Mouse (Mus musculus): Measurements from ENCODE around the gene Csnk2a1. TPM values are rescaled to one million over a fixed set of nuclear protein-coding genes. Genes with fewer than 3 reads are reported as not detected.
"Not testable (repeated sequence)": the region's sequence is repeated elsewhere in the genome, so short reads cannot be mapped to it uniquely, and the experiment has no call there.

Csnk2a1 gene
- polyA plus RNA-seq, 1 experiment from 2014 or later, result 107 TPM

- Histone ChIP-seq H3K9ac (ENCODE audit: low read depth, low read length) (no peak overlapping the region), H3K9me3 (replicated peaks; ENCODE audit: control insufficient read depth, low read length, poor library complexity, severe bottlenecking) (no peaks in the 10 kb centered on the region), H3K27ac (ENCODE audit: low read length) (no peak overlapping the region), H3K4me3 (ENCODE audit: low read depth, low read length) (no peak overlapping the region), H3K27me3 (ENCODE audit: control insufficient read depth, insufficient read depth, low read depth, low read length) (no peaks in the 10 kb centered on the region), H3K36me3 (ENCODE audit: control insufficient read depth, insufficient read depth, low read length) (peaks cover 18% of the 10 kb centered on the region; the same call in 1 of the 2 replicates), H3K4me2 (ENCODE audit: low read length) (no peak overlapping the region), H3K4me1 (ENCODE audit: control insufficient read depth, insufficient read depth, low read length) (no peaks in the 10 kb centered on the region)
- ATAC-seq, result no peak
- 79% methylated on average over 2 of the region's 2 CpGs for WGBS
Observed at GRCm38 (mm10) chr2:152273639-152274038, 47.0 kb downstream of the Csnk2a1 start.

- Histone ChIP-seq H3K27me3 (ENCODE audit: control insufficient read depth, insufficient read depth, low read depth, low read length) (no peaks in the 10 kb centered on the region), H3K4me3 (ENCODE audit: low read depth, low read length) (no peak overlapping the region), H3K9me3 (replicated peaks; ENCODE audit: control insufficient read depth, low read length, poor library complexity, severe bottlenecking) (no peaks in the 10 kb centered on the region), H3K4me1 (ENCODE audit: control insufficient read depth, insufficient read depth, low read length) (no peaks in the 10 kb centered on the region), H3K4me2 (ENCODE audit: low read length) (no peak overlapping the region), H3K27ac (ENCODE audit: low read length) (no peak overlapping the region), H3K9ac (ENCODE audit: low read depth, low read length) (no peak overlapping the region), H3K36me3 (ENCODE audit: control insufficient read depth, insufficient read depth, low read length) (peaks cover 27% of the 10 kb centered on the region)
- no peak for ATAC-seq
- WGBS, result 95% methylated on average over 3 of the region's 3 CpGs
Observed at GRCm38 (mm10) chr2:152281407-152281806, 54.8 kb downstream of the Csnk2a1 start.

- Histone ChIP-seq H3K4me1 (ENCODE audit: control insufficient read depth, insufficient read depth, low read length) (no peaks in the 10 kb centered on the region), H3K36me3 (ENCODE audit: control insufficient read depth, insufficient read depth, low read length) (peaks cover 9% of the 10 kb centered on the region; the same call in 1 of the 2 replicates), H3K4me3 (ENCODE audit: low read depth, low read length) (no peak overlapping the region), H3K4me2 (ENCODE audit: low read length) (no peak overlapping the region), H3K9me3 (replicated peaks; ENCODE audit: control insufficient read depth, low read length, poor library complexity, severe bottlenecking) (no peaks in the 10 kb centered on the region), H3K27ac (ENCODE audit: low read length) (no peak overlapping the region), H3K27me3 (ENCODE audit: control insufficient read depth, insufficient read depth, low read depth, low read length) (no peaks in the 10 kb centered on the region), H3K9ac (ENCODE audit: low read depth, low read length) (no peak overlapping the region)
- 93% methylated on average over 5 of the region's 5 CpGs for WGBS
- ATAC-seq, result no peak
Observed at GRCm38 (mm10) chr2:152287560-152287959, 60.9 kb downstream of the Csnk2a1 start.

- Histone ChIP-seq H3K27me3 (ENCODE audit: control insufficient read depth, insufficient read depth, low read depth, low read length) (no peaks in the 10 kb centered on the region), H3K4me1 (ENCODE audit: control insufficient read depth, insufficient read depth, low read length) (0 out of 2 replicates have a peak, but pooled peaks cover 2% of the 10 kb centered on the region), H3K27ac (ENCODE audit: low read length) (no peak overlapping the region), H3K36me3 (ENCODE audit: control insufficient read depth, insufficient read depth, low read length) (peaks cover 6% of the 10 kb centered on the region; the same call in 1 of the 2 replicates), H3K9ac (ENCODE audit: low read depth, low read length) (no peak overlapping the region), H3K4me3 (ENCODE audit: low read depth, low read length) (no peak overlapping the region), H3K4me2 (ENCODE audit: low read length) (no peak overlapping the region), H3K9me3 (replicated peaks; ENCODE audit: control insufficient read depth, low read length, poor library complexity, severe bottlenecking) (no peaks in the 10 kb centered on the region)
- WGBS, result 84% methylated on average over 8 of the region's 8 CpGs
- no peak for ATAC-seq
Observed at GRCm38 (mm10) chr2:152288046-152288445, 61.4 kb downstream of the Csnk2a1 start.

- not testable (repeated sequence) for H3K27me3 ChIP-seq (ENCODE audit: control insufficient read depth, insufficient read depth, low read depth, low read length); ATAC-seq; H3K27ac ChIP-seq (ENCODE audit: low read length); H3K4me1 ChIP-seq (ENCODE audit: control insufficient read depth, insufficient read depth, low read length); H3K36me3 ChIP-seq (ENCODE audit: control insufficient read depth, insufficient read depth, low read length); H3K9ac ChIP-seq (ENCODE audit: low read depth, low read length); H3K4me3 ChIP-seq (ENCODE audit: low read depth, low read length); H3K4me2 ChIP-seq (ENCODE audit: low read length); H3K9me3 ChIP-seq (replicated peaks; ENCODE audit: control insufficient read depth, low read length, poor library complexity, severe bottlenecking)
- whole genome bisulfite sequencing, result 81% methylated on average over 1 of the region's 2 CpGs
Observed at GRCm38 (mm10) chr2:152289623-152290022, 63.0 kb downstream of the Csnk2a1 start.

GRCm38 (mm10) chr2:152292475-152292874, 65.8 kb downstream of the Csnk2a1 start:
- no peak for ATAC-seq
- Histone ChIP-seq H3K4me1 (ENCODE audit: control insufficient read depth, insufficient read depth, low read length) (peaks cover 25% of the 10 kb centered on the region), H3K9me3 (replicated peaks; ENCODE audit: control insufficient read depth, low read length, poor library complexity, severe bottlenecking) (no peaks in the 10 kb centered on the region), H3K9ac (ENCODE audit: low read depth, low read length) (no peak overlapping the region), H3K27me3 (ENCODE audit: control insufficient read depth, insufficient read depth, low read depth, low read length) (no peaks in the 10 kb centered on the region), H3K4me2 (ENCODE audit: low read length) (no peak overlapping the region), H3K36me3 (ENCODE audit: control insufficient read depth, insufficient read depth, low read length) (no peaks in the 10 kb centered on the region), H3K27ac (ENCODE audit: low read length) (no peak overlapping the region), H3K4me3 (ENCODE audit: low read depth, low read length) (no peak overlapping the region)
- WGBS, result 49% methylated on average over 2 of the region's 2 CpGs

- H3K27me3 ChIP-seq (ENCODE audit: control insufficient read depth, insufficient read depth, low read depth, low read length), result no peaks in the 10 kb centered on the region
- peak overlapping the region; percentile 97 for H3K9ac ChIP-seq (ENCODE audit: low read depth, low read length)
- peak overlapping the region; percentile 74 for H3K4me2 ChIP-seq (ENCODE audit: low read length)
- H3K4me3 ChIP-seq (ENCODE audit: low read depth, low read length), result peak overlapping the region; percentile 98
- H3K4me1 ChIP-seq (ENCODE audit: control insufficient read depth, insufficient read depth, low read length), result peaks cover 25% of the 10 kb centered on the region
- H3K9me3 ChIP-seq (replicated peaks; ENCODE audit: control insufficient read depth, low read length, poor library complexity, severe bottlenecking), result no peaks in the 10 kb centered on the region
- ATAC-seq, result peak; percentile 72
- no peaks in the 10 kb centered on the region for H3K36me3 ChIP-seq (ENCODE audit: control insufficient read depth, insufficient read depth, low read length)
- H3K27ac ChIP-seq (ENCODE audit: low read length), result peak overlapping the region; percentile 66
- 1% methylated on average over 15 of the region's 15 CpGs for WGBS
Observed at GRCm38 (mm10) chr2:152293179-152293726, 66.6 kb downstream of the Csnk2a1 start.

- Histone ChIP-seq H3K4me3 (ENCODE audit: low read depth, low read length) (peak within 1 kb of the TSS; percentile 98), H3K4me1 (ENCODE audit: control insufficient read depth, insufficient read depth, low read length) (peaks cover 25% of the 10 kb centered on the region), H3K36me3 (ENCODE audit: control insufficient read depth, insufficient read depth, low read length) (no peaks in the 10 kb centered on the region), H3K9me3 (replicated peaks; ENCODE audit: control insufficient read depth, low read length, poor library complexity, severe bottlenecking) (no peaks in the 10 kb centered on the region), H3K27me3 (ENCODE audit: control insufficient read depth, insufficient read depth, low read depth, low read length) (no peaks in the 10 kb centered on the region), H3K9ac (ENCODE audit: low read depth, low read length) (peak within 1 kb of the TSS; percentile 97), H3K4me2 (ENCODE audit: low read length) (peak within 1 kb of the TSS; percentile 93), H3K27ac (ENCODE audit: low read length) (peak within 1 kb of the TSS; percentile 87)
- ATAC-seq, result peak; percentile 96
- whole genome bisulfite sequencing, result under 1% methylated on average over 65 of the region's 70 CpGs
Observed at GRCm38 (mm10) chr2:152293727-152294475, 67.3 kb downstream of the Csnk2a1 start, which contains the start of gene Tbc1d20. Gene Tbc1d20 (plus strand): TSS chr2:152293828.

- Histone ChIP-seq H3K4me1 (ENCODE audit: control insufficient read depth, insufficient read depth, low read length) (peaks cover 25% of the 10 kb centered on the region), H3K36me3 (ENCODE audit: control insufficient read depth, insufficient read depth, low read length) (no peaks in the 10 kb centered on the region), H3K4me3 (ENCODE audit: low read depth, low read length) (peak overlapping the region; percentile 98), H3K9me3 (replicated peaks; ENCODE audit: control insufficient read depth, low read length, poor library complexity, severe bottlenecking) (no peaks in the 10 kb centered on the region), H3K27ac (ENCODE audit: low read length) (peak overlapping the region; percentile 87; the same call in 1 of the 2 replicates), H3K4me2 (ENCODE audit: low read length) (peak overlapping the region; percentile 93), H3K9ac (ENCODE audit: low read depth, low read length) (peak overlapping the region; percentile 97), H3K27me3 (ENCODE audit: control insufficient read depth, insufficient read depth, low read depth, low read length) (no peaks in the 10 kb centered on the region)
- WGBS, result 38% methylated on average over 5 of the region's 5 CpGs
- ATAC-seq, result 0 out of 2 replicates have a peak, but pooled peaks have one; percentile 1
Observed at GRCm38 (mm10) chr2:152294541-152294940, 67.9 kb downstream of the Csnk2a1 start.

Measured in midbrain, embryonic 16.5 days (tissue).